Mouse (Mus musculus): ENCODE measurements at regions not wholly inside any gene's neighbourhood (a gene's known extent, or its start where the extent isn't known, plus 50 kb on each side); places are given as distances from the start of the nearest gene placed in this dataset.

DNA sequence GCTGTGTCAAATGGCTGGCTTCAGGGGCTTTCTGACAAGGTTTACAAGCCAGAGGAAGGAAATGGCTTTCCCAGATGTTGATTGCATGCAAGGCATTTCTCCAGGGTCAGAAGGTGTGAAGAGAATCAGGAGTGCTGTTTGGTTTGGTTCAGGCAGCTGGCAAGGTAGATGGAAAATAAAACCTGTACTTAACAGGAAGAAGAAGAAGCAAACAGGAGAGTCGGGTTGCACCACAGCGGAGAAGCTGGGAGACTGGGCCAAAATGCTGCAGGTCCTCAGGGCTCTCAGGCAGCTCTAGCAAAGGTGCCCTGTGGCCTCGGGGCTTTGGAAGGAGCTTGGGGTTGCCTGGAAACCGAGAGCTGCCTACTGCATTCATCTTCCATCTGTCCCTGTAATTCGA is 908.9 kb upstream of the Car8 start:
- no peak overlapping the region for H3K9ac ChIP-seq (replicated peaks)
- H3K4me2 ChIP-seq = no peak overlapping the region
- no peak overlapping the region for H3K4me3 ChIP-seq (replicated peaks)
- peaks cover 8% of the 10 kb centered on the region for H3K4me1 ChIP-seq
- H3K27me3 ChIP-seq (replicated peaks) = no peaks in the 10 kb centered on the region
- no peaks in the 10 kb centered on the region for H3K36me3 ChIP-seq
- 27% methylated on average over 5 of the region's 5 CpGs for WGBS
- H3K9me3 ChIP-seq (replicated peaks) = no peaks in the 10 kb centered on the region
- no peak overlapping the region for H3K27ac ChIP-seq (replicated peaks)
- no peak for ATAC-seq (ENCODE audit: low FRiP score)

DNA sequence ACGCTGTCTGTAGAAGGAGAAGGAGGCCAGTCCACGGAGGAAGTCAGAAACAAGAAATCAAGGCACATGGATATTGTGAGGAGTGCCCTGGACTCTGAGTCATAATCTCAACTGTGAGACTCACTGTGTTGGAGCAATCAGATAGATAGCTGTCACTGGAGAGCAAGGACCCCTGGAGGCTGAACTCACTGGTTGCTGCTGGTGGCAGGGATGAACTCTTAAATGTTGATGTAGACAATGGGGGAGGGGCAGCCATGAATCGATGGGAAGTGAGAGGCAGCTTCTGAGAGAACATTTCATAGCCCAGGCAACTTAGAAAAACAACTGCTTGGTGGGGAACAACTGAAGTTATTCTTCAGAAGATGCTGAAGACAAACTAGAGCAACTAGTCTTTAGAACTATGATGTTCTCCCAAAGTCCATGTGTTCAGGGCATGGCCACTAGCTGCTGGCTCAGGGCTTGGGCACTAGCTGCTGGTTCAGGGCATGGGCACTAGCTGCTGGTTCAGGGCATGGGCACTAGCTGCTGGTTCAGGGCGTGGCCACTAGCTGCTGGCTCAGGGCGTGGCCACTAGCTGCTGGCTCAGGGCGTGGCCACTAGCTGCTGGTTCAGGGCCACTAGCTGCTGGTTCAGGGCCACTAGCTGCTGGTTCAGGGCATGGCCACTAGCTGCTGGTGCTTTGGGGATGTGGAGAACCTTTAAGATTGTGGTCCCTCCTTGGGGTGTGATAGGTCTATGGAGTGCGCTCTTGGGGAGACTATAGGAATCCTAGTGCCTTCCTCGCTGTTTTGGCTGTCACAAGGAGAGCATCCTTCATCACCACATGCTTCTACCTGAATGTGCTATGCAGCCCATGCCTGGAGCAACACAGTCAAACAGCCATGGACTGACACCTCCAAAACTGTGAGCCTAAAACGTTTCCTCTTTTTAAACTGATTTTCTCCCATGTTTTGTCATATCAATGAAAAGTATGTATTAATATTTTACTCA is 905.7 kb upstream of the Car8 start:
- Histone ChIP-seq H3K36me3 (no peaks in the 10 kb centered on the region), H3K27ac (replicated peaks) (no peak overlapping the region), H3K27me3 (replicated peaks) (no peaks in the 10 kb centered on the region), H3K4me2 (no peak overlapping the region), H3K4me3 (replicated peaks) (no peak overlapping the region), H3K9me3 (replicated peaks) (no peaks in the 10 kb centered on the region), H3K4me1 (peaks cover 8% of the 10 kb centered on the region), H3K9ac (replicated peaks) (no peak overlapping the region)
- ATAC-seq (ENCODE audit: low FRiP score) = no peak
- 85% methylated on average over 9 of the region's 9 CpGs for WGBS

DNA sequence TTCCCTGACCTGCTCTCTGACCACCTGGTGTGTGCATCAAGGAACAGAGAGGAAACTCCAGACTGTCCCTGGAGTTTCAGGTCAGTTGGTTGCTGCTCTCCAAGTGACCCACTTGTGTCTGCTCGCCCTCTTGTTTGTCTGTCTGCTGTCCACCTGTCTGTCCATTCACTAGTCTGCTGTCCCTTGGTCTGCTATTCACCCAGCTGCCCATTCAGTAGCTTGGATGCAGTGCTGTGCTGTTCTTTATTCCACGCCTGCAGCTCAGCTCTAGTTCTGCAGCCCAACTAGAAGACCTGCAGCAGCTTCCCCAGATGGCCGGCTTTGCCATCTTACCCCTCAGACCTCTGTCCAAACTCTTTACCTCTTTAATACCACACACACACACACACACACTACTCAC is 904.2 kb upstream of the Car8 start:
- H3K4me2 ChIP-seq = no peak overlapping the region
- no peak overlapping the region for H3K9ac ChIP-seq (replicated peaks)
- no peak overlapping the region for H3K27ac ChIP-seq (replicated peaks)
- no peaks in the 10 kb centered on the region for H3K9me3 ChIP-seq (replicated peaks)
- ATAC-seq (ENCODE audit: low FRiP score) = no peak
- H3K4me3 ChIP-seq (replicated peaks) = no peak overlapping the region
- H3K4me1 ChIP-seq = peaks cover 6% of the 10 kb centered on the region
- H3K27me3 ChIP-seq (replicated peaks) = no peaks in the 10 kb centered on the region
- no peaks in the 10 kb centered on the region for H3K36me3 ChIP-seq
- 90% methylated on average over 3 of the region's 3 CpGs for WGBS

DNA sequence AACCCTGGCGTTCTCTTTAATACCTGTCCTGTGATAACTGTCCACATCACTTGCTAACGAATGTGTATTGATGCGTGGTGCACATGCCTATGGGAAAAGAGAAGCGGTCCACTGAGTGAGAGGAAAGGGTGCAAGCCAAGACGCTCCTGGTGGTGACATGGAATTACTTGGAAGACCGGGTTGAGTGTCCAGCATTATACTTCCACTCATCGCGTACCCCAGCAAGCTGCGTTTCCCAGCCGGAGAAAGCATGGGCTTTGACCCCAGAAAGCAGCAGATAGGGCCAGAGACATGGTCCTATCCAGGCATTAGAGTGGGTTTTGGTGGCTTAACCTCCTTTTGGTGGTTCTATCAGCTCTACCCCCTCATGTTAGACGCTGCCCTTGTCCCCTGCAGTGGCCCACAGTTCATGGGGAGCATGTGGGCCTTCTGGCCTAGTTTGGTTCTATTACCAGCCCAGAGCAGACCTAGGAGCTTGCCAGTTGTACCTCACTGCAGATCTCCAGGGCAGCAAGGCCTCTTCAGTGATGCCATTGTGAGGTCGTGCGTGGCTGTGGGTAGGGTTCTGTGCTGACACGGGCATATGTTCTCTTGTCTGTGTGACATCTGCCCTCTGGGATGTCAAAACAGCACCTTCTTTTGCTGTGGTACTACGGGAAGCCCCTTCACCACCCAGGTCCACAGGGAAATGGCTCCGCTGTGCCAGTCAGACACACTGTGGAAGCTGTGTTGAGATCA is 903.3 kb upstream of the Car8 start:
- Histone ChIP-seq H3K4me1 (peaks cover 1% of the 10 kb centered on the region; the same call in 1 of the 2 replicates), H3K27ac (replicated peaks) (no peak overlapping the region), H3K4me3 (replicated peaks) (no peak overlapping the region), H3K36me3 (no peaks in the 10 kb centered on the region), H3K9ac (replicated peaks) (no peak overlapping the region), H3K27me3 (replicated peaks) (no peaks in the 10 kb centered on the region), H3K9me3 (replicated peaks) (no peaks in the 10 kb centered on the region), H3K4me2 (no peak overlapping the region)
- WGBS = 90% methylated on average over 16 of the region's 16 CpGs
- no peak for ATAC-seq (ENCODE audit: low FRiP score)

DNA sequence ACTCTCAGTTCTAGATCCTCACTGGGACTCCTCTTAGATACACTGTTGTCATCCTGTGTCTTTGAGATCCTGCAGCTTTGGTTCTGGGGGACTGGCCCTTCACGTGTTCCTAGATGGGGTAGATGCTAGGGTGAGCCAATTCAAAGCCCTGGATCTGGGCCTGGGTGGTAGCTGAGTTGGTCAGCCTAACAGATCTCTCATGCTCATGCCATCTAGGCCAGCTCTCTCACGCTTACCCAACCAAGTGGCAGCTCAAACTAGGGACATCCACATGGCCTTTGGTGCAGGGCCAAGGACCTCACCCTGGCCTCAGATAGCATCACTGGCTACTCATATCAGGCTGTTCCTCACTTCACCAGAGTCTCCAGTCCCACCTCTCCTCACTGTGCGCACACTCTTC is 901.9 kb upstream of the Car8 start:
- H3K27me3 ChIP-seq (replicated peaks) = no peaks in the 10 kb centered on the region
- H3K4me1 ChIP-seq = peaks cover 14% of the 10 kb centered on the region
- H3K4me3 ChIP-seq (replicated peaks) = no peak overlapping the region
- H3K9me3 ChIP-seq (replicated peaks) = no peaks in the 10 kb centered on the region
- H3K36me3 ChIP-seq = no peaks in the 10 kb centered on the region
- H3K4me2 ChIP-seq = no peak overlapping the region
- no peak for ATAC-seq (ENCODE audit: low FRiP score)
- H3K9ac ChIP-seq (replicated peaks) = no peak overlapping the region
- no peak overlapping the region for H3K27ac ChIP-seq (replicated peaks)
- WGBS = 92% methylated on average over 3 of the region's 3 CpGs

DNA sequence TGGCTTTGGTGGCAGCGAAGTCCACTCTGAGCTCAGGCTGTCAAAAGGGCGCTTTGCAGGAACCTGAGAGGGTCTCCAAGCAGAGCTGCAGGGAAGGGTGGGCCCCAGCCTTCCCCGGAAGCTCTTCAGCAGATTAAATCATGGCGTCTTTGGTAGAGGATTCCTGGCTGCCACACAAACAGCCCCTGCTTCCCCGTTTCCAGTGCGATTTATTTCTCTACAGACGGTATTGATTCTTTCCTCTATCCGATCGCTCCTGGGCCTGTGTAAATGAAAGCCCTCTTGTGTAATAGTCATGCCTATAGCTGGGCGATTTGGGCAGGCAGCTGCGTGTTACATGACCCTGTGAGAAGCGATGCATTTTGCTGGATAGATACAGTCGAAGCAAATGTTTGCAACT is 897.8 kb upstream of the Car8 start:
- no peaks in the 10 kb centered on the region for H3K27me3 ChIP-seq (replicated peaks)

DNA sequence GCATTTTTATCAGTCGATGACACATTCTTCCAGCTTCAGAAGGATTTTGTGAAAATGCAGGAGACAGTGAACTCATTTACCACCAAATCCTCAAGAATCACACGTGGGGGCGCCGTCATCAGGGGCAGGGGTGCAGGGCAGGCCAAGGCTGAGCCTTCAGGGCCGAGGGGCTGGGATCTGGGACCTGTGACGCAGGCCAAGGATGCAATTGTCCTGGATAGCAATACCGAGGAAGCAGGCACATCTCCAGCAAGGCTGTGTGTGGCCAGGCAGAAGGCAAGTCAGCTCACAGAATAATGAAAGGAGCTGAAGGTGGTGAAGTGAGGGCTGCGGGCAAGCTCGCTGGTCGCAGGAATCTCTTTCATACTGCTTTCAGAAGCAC is 897.3 kb upstream of the Car8 start:
- peak overlapping the region; percentile 10; the same call in 1 of the 2 replicates for H3K4me3 ChIP-seq (replicated peaks)
- WGBS = 6% methylated on average over 10 of the region's 10 CpGs

More for the DNA sequence above, 897.8 kb upstream of the Car8 start:
- peak overlapping the region; percentile 47 for H3K4me2 ChIP-seq
- 35% methylated on average over 13 of the region's 13 CpGs for WGBS
- H3K4me3 ChIP-seq (replicated peaks) = no peak overlapping the region
- no peaks in the 10 kb centered on the region for H3K36me3 ChIP-seq
- ATAC-seq (ENCODE audit: low FRiP score) = no peak
- H3K9me3 ChIP-seq (replicated peaks) = no peaks in the 10 kb centered on the region
- peaks cover 16% of the 10 kb centered on the region for H3K4me1 ChIP-seq
- no peak overlapping the region; the same call in 1 of the 2 replicates for H3K9ac ChIP-seq (replicated peaks)
- peak overlapping the region; percentile 81 for H3K27ac ChIP-seq (replicated peaks)

DNA sequence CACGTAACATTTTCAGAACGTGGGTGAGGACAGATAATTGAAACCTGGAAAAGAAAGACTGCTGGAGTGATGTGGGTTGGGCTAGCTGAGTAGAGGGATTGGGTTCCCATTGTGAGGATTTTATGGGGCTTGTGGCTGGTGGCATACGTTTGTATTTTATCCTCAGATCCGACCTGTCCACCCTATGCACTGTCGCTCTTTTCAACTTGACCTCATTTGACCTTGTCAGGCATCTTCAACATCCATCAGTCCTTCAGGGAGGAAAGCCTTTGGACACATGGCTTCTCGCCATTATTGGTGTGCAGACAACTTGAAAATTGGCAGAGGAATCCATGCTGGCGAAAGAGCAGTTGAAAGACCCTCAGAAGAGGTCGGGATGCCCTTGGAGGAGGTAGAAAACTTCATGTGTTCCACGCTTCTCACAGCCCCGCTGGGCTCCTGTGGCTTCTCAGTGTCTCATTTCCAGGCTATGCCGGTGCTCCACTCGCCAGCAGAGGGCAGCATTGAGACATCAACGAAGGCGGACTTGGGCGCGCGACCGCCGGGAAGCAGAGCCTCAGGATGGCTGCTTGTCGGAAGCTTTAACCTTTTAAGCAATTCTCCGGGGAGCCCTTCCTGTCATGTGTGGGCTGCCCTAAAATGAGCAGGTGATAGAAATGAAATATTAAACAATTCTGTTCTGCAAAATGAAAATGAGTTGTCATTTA is 896.8 kb upstream of the Car8 start:
- Histone ChIP-seq H3K9me3 (replicated peaks) (no peaks in the 10 kb centered on the region), H3K4me1 (peaks cover 19% of the 10 kb centered on the region), H3K4me2 (peak overlapping the region; percentile 47), H3K27ac (replicated peaks) (peak overlapping the region; percentile 81), H3K27me3 (replicated peaks) (no peaks in the 10 kb centered on the region), H3K9ac (replicated peaks) (peak overlapping the region; percentile 36), H3K36me3 (no peaks in the 10 kb centered on the region), H3K4me3 (replicated peaks) (peak overlapping the region; percentile 10; the same call in 1 of the 2 replicates)
- ATAC-seq (ENCODE audit: low FRiP score) = peak; percentile 95
- 7% methylated on average over 21 of the region's 21 CpGs for WGBS

More for the DNA sequence above, 897.3 kb upstream of the Car8 start:
- Histone ChIP-seq H3K4me1 (peaks cover 16% of the 10 kb centered on the region), H3K27ac (replicated peaks) (peak overlapping the region; percentile 81), H3K36me3 (no peaks in the 10 kb centered on the region), H3K9ac (replicated peaks) (peak overlapping the region; percentile 36), H3K9me3 (replicated peaks) (no peaks in the 10 kb centered on the region), H3K4me2 (peak overlapping the region; percentile 47), H3K27me3 (replicated peaks) (no peaks in the 10 kb centered on the region)
- ATAC-seq (ENCODE audit: low FRiP score) = peak; percentile 87

DNA sequence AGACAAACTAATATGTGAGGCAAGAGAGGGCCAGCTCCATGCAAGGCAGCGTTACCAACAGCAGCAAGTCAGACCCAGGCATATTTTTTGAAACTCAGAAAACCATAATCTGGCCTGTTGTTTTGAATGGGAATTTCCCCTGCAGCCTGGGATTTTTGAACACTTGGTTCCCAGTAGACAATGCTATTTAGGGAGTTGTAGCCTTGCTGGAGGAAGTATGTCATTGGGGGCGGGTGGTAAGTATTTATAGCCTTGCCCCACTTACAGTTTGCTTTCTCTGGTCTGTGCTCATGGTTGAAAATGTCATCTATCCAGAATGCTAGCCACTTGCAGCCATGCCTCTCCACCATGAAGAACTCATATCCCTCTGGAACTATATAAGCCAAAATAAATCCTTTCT is 894.9 kb upstream of the Car8 start:
- no peak for ATAC-seq (ENCODE audit: low FRiP score)
- Histone ChIP-seq H3K27me3 (replicated peaks) (no peaks in the 10 kb centered on the region), H3K9me3 (replicated peaks) (no peaks in the 10 kb centered on the region), H3K36me3 (no peaks in the 10 kb centered on the region), H3K27ac (replicated peaks) (no peak overlapping the region), H3K4me1 (peaks cover 19% of the 10 kb centered on the region), H3K4me3 (replicated peaks) (no peak overlapping the region), H3K4me2 (no peak overlapping the region), H3K9ac (replicated peaks) (no peak overlapping the region)
- WGBS = 87% methylated on average over 2 of the region's 2 CpGs

DNA sequence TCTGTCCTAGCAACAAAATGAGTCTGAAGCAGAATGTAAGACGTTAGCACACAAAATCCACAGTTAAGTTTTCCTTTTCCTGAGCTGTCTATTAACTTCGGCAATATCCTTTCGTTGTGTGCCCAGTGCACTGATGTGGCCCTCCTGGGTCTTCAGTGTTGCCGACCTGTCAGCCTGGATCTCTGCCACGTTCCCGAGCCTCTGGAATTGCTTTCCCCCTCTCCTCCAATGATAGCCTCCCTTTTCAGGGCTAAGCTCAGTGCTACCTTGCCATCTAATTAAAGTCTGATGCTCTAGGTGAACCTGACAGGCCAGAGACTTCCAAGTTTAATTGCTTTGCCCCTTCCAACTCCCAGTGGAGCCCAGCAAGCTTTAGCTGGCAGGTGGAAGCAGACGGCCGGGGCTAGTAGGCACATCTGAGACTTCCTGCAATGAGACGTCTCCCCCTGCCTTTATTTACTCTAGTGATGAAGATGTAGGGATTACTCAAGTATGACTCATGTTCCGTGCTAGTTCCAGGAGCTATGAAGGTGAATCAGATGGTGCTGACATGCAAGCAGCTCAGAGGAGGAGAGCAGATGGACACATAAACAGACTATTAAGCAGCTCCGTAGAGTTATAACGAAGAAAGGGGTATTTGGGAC is 894.3 kb upstream of the Car8 start:
- Histone ChIP-seq H3K27ac (replicated peaks) (no peak overlapping the region), H3K9ac (replicated peaks) (no peak overlapping the region), H3K4me2 (no peak overlapping the region), H3K9me3 (replicated peaks) (no peaks in the 10 kb centered on the region), H3K4me1 (peaks cover 19% of the 10 kb centered on the region), H3K36me3 (no peaks in the 10 kb centered on the region), H3K27me3 (replicated peaks) (no peaks in the 10 kb centered on the region), H3K4me3 (replicated peaks) (no peak overlapping the region)
- ATAC-seq (ENCODE audit: low FRiP score) = no peak
- WGBS = 62% methylated on average over 12 of the region's 12 CpGs

DNA sequence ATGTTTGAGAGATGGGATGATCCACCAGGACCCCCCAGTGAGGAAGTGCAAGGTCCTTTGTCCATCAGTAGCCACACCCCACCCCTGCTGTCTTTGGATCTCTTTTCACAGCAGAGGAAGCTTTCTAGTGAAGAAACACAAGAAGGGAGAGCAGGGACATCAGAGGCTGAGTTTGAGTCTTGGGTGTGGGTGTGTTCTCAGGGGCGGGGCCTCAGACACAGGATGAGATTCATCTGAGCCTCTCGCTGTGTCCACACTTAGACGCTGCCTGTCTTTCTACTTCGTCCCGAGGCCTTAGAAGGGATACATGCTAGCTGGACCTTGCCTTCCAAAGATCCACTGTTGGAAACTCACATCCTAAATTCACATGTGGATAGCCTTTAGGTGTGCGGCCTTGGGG is 893.5 kb upstream of the Car8 start:
- Histone ChIP-seq H3K27ac (replicated peaks) (no peak overlapping the region), H3K4me1 (peaks cover 19% of the 10 kb centered on the region), H3K4me3 (replicated peaks) (no peak overlapping the region), H3K27me3 (replicated peaks) (no peaks in the 10 kb centered on the region), H3K36me3 (no peaks in the 10 kb centered on the region), H3K9ac (replicated peaks) (no peak overlapping the region), H3K4me2 (no peak overlapping the region), H3K9me3 (replicated peaks) (no peaks in the 10 kb centered on the region)
- ATAC-seq (ENCODE audit: low FRiP score) = no peak
- WGBS = 92% methylated on average over 6 of the region's 6 CpGs
